Mouse (Mus musculus) thymus, adult 2 months (tissue): ENCODE data around the gene Gpr157. TPM values are rescaled to one million over a fixed set of nuclear protein-coding genes. Genes with fewer than 3 reads are reported as not detected.

Experiments
- DNase-seq: peaks from one replicate; pipeline ENCODE4 v3.0.0; 2021
- H3K27ac ChIP-seq: fragments of 200-500 bp; 2 replicates; pipeline ENCODE4 v1.5.1; 2012; ENCODE audit warnings: low read length, control low read depth; ENCODE audit not compliant: control insufficient read depth, insufficient read depth
- H3K27me3 ChIP-seq: fragments of 200-500 bp; 2 replicates; pipeline ENCODE4 v1.6.1; 2012; ENCODE audit warnings: mild to moderate bottlenecking, low read length, moderate library complexity, mixed read lengths; ENCODE audit not compliant: control insufficient read depth, insufficient read depth
- H3K36me3 ChIP-seq: fragments of 200-500 bp; 2 replicates; pipeline ENCODE4 v1.6.1; 2012; ENCODE audit warnings: mild to moderate bottlenecking, low read length, moderate library complexity; ENCODE audit not compliant: control insufficient read depth, insufficient read depth
- H3K4me1 ChIP-seq: fragments of 200-500 bp; replicated peaks from 2 replicates; pipeline ENCODE4 v1.6.1; 2012; ENCODE audit warnings: low read length; ENCODE audit not compliant: control insufficient read depth, insufficient read depth
- H3K4me3 ChIP-seq: fragments of 200-500 bp; 2 replicates; pipeline ENCODE4 v1.5.1; 2012; ENCODE audit warnings: mild to moderate bottlenecking, low read length, control low read depth, moderate library complexity; ENCODE audit not compliant: control insufficient read depth, insufficient read depth
- CTCF ChIP-seq: fragments of 200-500 bp; IDR thresholded peaks from 2 replicates; pipeline ENCODE4 v1.5.1; 2012; ENCODE audit warnings: mild to moderate bottlenecking, control low read depth, low read length, moderate library complexity, borderline replicate concordance; ENCODE audit not compliant: control insufficient read depth, poor library complexity, insufficient read depth; ENCODE audit errors: extremely low read depth
- POLR2A ChIP-seq: fragments of 200-500 bp; IDR thresholded peaks from 2 replicates; pipeline ENCODE4 v1.6.1; 2012; ENCODE audit warnings: mild to moderate bottlenecking, low read length, control low read depth, moderate library complexity; ENCODE audit not compliant: control insufficient read depth, poor library complexity, insufficient read depth; ENCODE audit errors: extremely low read depth
- WGBS: fragments of 180-500 bp; shearing (Covaris S2); methylation state at CpG from one replicate; pipeline ENCODE4 v1.1.7; 2018; 5-methylcytosine and 5-hydroxymethylcytosine counted together
- polyA plus RNA-seq: library from polyadenylated mRNA; depleted of rRNA; stranded (reverse); fragments of >200 nt; gene quantifications from 2 replicates; pipeline ENCODE4 v1.2.3, GENCODE M21; 2012

Gene Gpr157
- polyA plus RNA-seq, 1 experiment: 7.4 TPM

DNA sequence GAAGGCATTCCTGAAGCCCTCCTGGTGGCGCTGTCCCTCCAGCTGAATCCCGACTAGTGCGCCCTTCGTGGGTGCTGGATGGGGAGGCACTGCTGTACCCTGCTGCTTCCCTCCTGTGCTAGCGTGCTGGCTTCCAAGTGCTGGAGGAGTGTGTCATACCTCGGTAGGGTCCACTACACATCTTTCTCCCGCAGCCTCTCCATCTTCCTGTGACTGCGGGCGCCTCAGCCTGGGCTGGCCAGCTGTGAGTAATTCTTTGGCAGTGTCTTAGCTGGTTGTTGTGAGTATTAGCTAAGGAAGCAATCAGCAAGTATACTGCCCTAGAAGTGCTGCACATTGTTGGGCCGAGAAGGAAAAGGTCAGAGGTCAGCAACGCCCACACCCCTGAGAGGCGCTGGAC is 18.9 kb upstream of the Gpr157 start:
- WGBS: 96% methylated on average over 12 of the region's 12 CpGs
- TF ChIP-seq CTCF: no peak
- no peak for DNase-seq
- Histone ChIP-seq H3K4me1 (no peaks in the 10 kb centered on the region), H3K27me3 (no peaks in the 10 kb centered on the region), H3K27ac (no peak overlapping the region), H3K4me3 (no peak overlapping the region), H3K36me3 (no peaks in the 10 kb centered on the region)

DNA sequence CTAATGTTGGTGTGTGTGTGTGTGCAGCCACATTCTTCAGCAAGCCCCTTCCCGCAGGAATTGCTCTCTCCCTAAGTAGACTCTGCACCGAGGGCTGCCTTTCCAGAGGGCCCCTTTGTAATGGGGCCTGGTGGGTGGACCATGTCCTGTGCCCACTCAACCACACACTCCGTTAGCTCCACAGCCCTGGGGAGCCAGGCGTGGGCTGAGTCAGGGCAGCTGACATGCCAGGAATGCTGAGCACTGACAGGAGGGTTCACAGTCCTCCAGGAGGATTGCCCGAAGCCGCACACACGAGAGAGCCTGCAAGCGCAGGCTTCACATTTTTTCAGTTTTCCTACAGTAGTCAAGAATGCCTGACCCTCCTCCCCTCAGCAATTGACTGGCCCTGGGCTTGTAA is 17.0 kb upstream of the Gpr157 start:
- no peak overlapping the region for H3K4me3 ChIP-seq
- no peak for DNase-seq
- 94% methylated on average over 8 of the region's 8 CpGs for WGBS
- no peaks in the 10 kb centered on the region for H3K4me1 ChIP-seq
- no peaks in the 10 kb centered on the region; the same call in 1 of the 2 replicates for H3K27me3 ChIP-seq
- TF ChIP-seq POLR2A: no peak
- TF ChIP-seq CTCF: no peak
- no peaks in the 10 kb centered on the region for H3K36me3 ChIP-seq
- no peak overlapping the region for H3K27ac ChIP-seq

DNA sequence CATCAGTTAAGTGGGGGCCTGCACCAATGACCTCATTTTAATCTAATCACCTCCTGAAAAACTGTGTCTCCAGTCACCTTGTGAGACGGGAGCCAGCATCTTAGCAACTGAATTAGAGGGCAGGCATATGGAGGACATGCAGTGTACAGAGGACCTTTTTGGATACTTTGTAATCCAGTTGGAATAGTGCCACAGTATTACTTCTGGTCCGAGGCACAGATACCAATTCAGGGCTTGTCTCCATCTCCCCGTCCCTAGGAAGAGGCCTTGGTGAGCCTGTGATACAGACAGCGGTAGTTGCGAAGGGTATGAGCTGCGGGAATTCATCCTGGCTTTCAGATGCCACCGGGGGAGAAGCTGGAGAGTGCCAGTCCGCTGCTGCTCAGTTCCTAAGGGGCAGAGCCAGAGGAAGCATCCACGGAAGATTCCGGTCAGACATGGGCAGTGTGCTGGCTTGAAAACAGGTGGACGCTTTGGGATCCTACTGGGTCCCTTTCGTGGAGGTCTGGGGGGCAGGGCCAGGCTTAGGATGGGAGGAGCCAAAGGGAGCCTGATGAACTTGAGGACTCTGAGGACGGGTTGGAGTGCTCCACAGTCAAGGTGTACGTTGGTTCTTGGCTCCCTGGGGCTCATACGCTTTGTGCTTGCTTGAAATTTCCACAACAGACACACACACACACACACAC is 14.6 kb upstream of the Gpr157 start:
- Histone ChIP-seq H3K27ac (no peak overlapping the region), H3K4me1 (no peaks in the 10 kb centered on the region), H3K27me3 (no peaks in the 10 kb centered on the region; the same call in 1 of the 2 replicates), H3K36me3 (no peaks in the 10 kb centered on the region), H3K4me3 (no peak overlapping the region)
- TF ChIP-seq POLR2A (no peak), CTCF (no peak)
- WGBS: 90% methylated on average over 15 of the region's 15 CpGs
- DNase-seq: no peak

DNA sequence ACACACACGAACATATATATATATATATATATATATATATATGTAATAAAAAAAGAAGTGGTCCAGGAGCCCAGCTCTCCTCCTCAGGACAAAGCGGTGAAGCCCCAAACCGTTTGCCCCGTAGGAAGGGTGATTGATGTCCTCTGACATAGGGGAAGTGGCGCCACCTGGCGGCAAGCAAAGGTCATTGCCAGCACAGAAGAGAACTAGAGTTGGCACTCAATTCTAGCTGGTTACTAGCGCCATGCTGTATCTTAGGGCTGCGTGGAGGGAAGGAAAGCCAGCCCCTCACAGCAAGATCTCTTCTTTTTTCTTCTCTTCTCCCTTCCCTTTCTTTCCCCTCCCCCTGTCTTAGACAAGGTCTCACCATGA is 14.1 kb upstream of the Gpr157 start:
- Histone ChIP-seq H3K27ac (no peak overlapping the region), H3K4me3 (no peak overlapping the region), H3K27me3 (no peaks in the 10 kb centered on the region; the same call in 1 of the 2 replicates), H3K36me3 (no peaks in the 10 kb centered on the region), H3K4me1 (no peaks in the 10 kb centered on the region)
- DNase-seq: peak; percentile 65
- TF ChIP-seq POLR2A (no peak), CTCF (peak; percentile 78; the same call in 1 of the 2 replicates)
- WGBS: 7% methylated on average over 8 of the region's 8 CpGs

DNA sequence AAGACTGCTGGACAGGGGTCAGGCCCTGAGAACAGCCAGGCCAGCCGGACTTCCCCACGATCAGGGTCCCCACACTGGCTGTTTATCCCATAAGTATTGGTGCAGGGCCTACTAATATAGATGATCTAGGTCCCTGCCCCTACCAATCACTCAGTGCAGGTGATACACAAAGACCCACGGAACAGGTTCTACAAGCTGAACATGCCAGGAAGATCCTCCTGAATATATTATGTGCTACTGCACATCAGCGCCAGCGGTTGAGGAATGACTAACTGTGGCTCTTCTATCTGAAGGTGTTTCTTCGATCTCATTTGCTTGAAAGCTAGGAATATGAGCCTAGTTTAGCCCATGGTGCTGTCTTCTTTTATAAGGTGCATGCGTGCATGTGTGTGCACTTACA is 11.8 kb upstream of the Gpr157 start:
- Histone ChIP-seq H3K27me3 (no peaks in the 10 kb centered on the region; the same call in 1 of the 2 replicates), H3K36me3 (no peaks in the 10 kb centered on the region), H3K4me1 (peaks cover 6% of the 10 kb centered on the region; the same call in 1 of the 2 replicates), H3K27ac (no peak overlapping the region), H3K4me3 (no peak overlapping the region)
- no peak for DNase-seq
- 93% methylated on average over 7 of the region's 7 CpGs for WGBS
- TF ChIP-seq CTCF (no peak), POLR2A (no peak)

DNA sequence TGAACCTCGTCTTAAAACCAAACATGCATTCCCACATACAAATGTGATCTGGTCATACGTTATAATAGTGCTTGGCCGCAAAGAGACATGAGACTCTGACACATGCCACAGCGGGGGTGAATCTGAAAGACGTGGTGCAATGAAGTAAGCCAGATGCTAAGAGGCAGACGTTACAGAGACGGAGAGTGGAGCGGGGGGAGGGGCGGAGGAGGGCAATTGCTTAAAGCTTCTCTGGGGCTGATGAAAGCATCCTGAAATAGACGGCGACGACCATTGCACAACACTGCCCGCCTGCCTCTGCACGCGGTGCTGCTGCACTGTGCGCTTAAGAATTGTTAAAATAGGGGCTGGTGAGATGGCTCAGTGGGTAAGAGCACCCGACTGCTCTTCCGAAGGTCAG is 11.0 kb upstream of the Gpr157 start:
- H3K4me3 ChIP-seq: no peak overlapping the region
- no peaks in the 10 kb centered on the region for H3K36me3 ChIP-seq
- H3K27me3 ChIP-seq: no peaks in the 10 kb centered on the region; the same call in 1 of the 2 replicates
- WGBS: 78% methylated on average over 18 of the region's 18 CpGs
- TF ChIP-seq POLR2A: no peak
- TF ChIP-seq CTCF: no peak
- no peak overlapping the region for H3K27ac ChIP-seq
- DNase-seq: no peak
- H3K4me1 ChIP-seq: peaks cover 6% of the 10 kb centered on the region; the same call in 1 of the 2 replicates

DNA sequence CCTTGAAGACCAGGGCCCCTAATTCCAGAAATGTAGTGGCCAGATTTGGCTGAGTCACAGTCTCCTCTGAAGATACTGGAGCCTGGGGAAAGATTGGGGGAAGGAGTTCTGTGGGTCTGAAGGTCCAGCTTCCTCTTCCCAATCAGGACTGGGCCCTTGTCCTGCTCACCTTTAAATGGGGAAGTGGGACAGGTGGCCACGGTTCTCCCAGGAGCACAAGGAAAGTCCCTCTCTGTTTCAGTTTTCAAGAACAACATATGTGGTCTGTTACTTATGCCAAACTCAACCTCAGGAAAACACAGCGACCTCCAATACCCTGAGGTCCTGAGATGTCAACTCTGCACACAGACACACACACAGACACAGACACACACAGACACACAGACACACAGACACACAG is 8.5 kb upstream of the Gpr157 start:
- Histone ChIP-seq H3K27ac (no peak overlapping the region), H3K4me1 (peaks cover 6% of the 10 kb centered on the region; the same call in 1 of the 2 replicates), H3K4me3 (no peak overlapping the region), H3K27me3 (no peaks in the 10 kb centered on the region; the same call in 1 of the 2 replicates), H3K36me3 (no peaks in the 10 kb centered on the region)
- TF ChIP-seq POLR2A (no peak), CTCF (no peak)
- DNase-seq: no peak
- 45% methylated on average over 2 of the region's 2 CpGs for WGBS
